Mouse (Mus musculus): ENCODE measurements around the gene Eras.
A peak's percentile ranks its signal among the peaks of the same experiment; 100 is the strongest.

The Eras gene

DNA sequence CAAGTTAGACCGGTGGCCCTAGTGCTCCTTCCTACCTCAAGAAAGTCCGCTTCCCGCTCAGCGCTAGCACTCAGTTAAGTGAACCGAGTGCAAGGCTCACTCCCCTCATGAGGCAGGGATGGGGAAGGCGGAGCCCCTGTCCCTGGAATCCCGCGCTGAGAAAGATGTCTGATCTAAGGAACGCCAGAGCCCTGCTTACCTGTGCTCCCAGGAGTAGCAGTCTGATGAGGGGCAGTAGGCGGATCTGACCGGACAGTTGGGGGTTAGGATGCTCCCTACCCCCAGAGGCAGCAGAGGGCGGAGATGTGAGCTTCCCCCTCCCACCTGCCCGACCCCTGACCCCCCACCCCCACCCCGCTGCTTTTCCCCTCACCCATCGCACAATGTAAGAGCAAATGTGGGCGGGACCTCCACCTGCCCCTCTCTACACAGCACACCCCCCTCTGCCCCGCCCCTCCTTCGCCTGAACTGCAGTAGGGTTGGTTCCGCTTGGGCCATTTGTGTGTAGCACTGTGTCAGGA is at the start of gene Eras:
TSS of gene Eras (minus strand) at position 338 of the 521 bp plus-strand sequence.
- DNase-seq (ENCODE audit: low read depth): no peak

- peak; percentile 20 for DNase-seq (ENCODE audit: low read depth)
These were observed 49.5 kb upstream of the Eras start, which contains the start of gene Gata1 for GRCm38 (mm10) chrX:7977892-7978291. Gene Gata1 (minus strand): TSS chrX:7978071.

GRCm38 (mm10) chrX:7971292-7971691 is 42.9 kb upstream of the Eras start:
- DNase-seq (ENCODE audit: low read depth): no peak

- no peak for DNase-seq (ENCODE audit: low read depth)
These were observed 40.5 kb upstream of the Eras start for GRCm38 (mm10) chrX:7968899-7969298.

DNA sequence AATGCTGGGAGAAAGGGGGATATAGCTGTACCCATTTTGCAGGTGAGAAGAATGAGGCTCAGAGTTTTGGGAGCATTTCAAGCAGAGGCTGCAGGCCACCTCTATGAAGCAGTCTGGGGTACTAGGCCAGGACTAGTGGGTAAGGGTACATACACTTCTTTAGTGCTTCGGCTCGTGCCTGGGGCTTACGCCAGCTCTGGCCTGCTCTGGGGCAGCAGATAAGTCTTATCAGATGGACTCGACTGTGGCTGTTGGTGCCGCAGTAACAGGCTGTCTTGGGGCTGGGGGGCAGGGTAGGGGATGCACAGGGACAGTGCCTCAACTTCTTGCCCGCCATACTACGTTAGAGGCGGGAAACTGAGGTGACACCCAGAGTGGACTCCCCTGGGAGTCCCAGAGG is 39.8 kb upstream of the Eras start:
- DNase-seq (ENCODE audit: low read depth): no peak

GRCm38 (mm10) chrX:7967596-7968201 is 39.3 kb upstream of the Eras start:
- DNase-seq (ENCODE audit: low read depth): no peak

DNA sequence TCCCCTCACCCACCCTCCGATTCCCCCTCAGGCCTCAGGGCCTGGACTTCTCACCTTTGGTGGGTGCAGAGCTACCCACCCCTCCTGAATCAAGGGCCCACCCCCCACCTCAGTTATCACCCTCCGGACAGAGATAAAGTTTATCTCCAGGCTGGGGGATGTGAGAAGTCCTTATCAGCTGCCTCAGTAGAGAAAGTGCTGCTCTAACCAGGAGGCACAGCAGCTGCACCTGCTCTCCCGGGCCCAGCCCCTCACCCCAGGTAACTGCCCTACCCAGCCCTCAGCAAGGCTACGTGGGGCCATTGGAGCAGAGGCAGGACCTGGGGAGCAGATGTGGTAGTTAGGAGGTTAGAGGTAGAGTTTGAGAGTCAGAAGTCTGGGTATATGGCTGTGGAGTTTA is 37.8 kb upstream of the Eras start:
- no peak for DNase-seq (ENCODE audit: low read depth)

GRCm38 (mm10) chrX:7963829-7964626 is 35.6 kb upstream of the Eras start:
- peak; percentile 43 for DNase-seq (ENCODE audit: low read depth)

DNA sequence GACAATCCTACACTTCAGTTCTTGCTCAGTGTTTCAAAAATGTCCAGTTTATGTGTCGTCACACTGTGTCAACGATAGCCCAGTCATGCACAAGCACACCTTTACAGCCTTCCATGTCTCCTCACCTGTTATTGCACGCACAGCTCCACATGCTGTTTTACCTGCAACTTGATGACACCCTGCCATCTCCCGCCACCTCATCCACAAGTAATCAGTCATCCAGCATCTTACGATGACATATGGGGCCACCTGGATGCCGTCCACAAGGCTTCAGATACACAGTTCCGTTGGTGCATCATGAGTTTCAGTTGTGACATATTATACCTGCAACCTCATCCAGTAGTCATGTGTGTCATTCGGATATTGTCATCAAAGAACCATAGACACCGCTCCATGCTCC is 30.5 kb upstream of the Eras start:
- DNase-seq (ENCODE audit: low read depth): no peak

- no peak for DNase-seq (ENCODE audit: low read depth)
These were observed 21.7 kb upstream of the Eras start for GRCm38 (mm10) chrX:7950091-7950490.

DNA sequence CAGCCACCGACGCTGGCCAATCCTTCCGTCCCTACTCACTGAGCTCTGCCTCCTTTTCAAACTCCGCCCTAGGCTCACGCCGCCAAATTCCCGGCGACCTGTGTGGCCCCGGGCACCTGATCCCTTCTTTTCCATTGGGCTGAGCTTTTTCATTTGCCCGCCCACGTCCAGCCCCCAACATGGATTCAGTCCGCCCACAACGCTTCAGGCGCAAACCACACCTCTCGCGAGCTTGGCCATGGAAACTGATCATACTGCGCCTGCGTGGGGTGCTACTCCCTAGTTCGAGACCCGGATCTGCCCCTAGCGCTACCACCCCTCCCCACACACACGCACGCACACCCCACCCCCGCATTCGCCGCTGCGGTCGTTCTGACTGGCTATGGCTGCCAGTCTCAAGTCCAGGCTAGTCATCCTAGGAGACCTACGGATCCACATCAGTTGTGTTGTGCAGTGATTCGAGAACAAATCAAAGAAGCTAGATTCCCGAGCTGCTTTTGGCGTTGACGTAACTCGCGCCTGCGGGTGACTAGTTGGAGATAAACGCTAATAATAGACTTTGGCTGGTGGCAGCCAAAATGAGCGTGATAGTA is 19.6 kb upstream of the Eras start:
- peak; percentile 94 for DNase-seq (ENCODE audit: low read depth)

- no peak for DNase-seq (ENCODE audit: low read depth)
These were observed 18.9 kb upstream of the Eras start, which contains the start of gene Hdac6 for GRCm38 (mm10) chrX:7947108-7947899. Gene Hdac6 (minus strand): TSS chrX:7947889.

DNA sequence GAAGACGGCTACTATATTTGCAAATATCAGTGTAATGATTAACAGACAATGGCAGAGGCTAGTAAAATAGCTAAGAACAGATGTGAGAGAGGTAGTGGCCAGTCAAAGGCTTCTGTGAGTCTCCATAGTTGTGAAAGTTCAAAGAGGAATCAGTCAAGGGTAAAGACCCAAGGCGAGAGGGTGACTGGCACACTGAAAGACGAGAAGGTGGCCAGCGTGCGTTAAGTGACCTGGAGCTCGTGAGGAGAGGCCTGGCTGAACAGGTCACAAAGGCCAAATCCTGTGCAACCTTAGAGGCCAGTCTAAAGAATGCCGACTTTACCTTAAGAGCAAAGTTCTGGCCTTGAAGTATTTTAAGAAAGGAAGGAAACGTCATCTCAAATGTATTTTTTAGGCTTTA is 17.2 kb upstream of the Eras start:
- DNase-seq (ENCODE audit: low read depth): no peak

GRCm38 (mm10) chrX:7937667-7938066 is 9.3 kb upstream of the Eras start:
- no peak for DNase-seq (ENCODE audit: low read depth)

DNA sequence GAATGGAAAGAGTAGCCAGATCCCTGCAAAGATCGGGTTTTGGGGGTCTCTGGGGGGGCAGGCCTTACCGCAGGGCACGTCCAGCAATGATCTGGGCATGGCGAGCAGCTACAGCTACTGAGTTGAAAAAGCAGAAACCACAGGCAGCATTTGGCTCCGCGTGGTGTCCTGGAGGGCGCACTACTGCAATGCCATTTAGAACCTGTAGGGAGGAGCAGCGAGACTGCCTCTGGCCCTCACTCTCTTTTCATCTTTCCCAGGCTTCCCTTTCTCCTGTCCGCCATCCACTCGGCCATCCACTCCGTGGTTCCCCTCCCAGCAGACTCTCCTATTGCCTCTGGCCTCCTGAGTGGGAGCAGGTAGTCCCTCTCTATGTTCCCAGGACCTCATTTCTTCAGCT is 8.5 kb upstream of the Eras start:
- DNase-seq (ENCODE audit: low read depth): no peak

GRCm38 (mm10) chrX:7927116-7927515 is 1.3 kb downstream of the Eras start:
- no peak for DNase-seq (ENCODE audit: low read depth)

GRCm38 (mm10) chrX:7926266-7926665 is 2.1 kb downstream of the Eras start:
- DNase-seq (ENCODE audit: low read depth): no peak

DNA sequence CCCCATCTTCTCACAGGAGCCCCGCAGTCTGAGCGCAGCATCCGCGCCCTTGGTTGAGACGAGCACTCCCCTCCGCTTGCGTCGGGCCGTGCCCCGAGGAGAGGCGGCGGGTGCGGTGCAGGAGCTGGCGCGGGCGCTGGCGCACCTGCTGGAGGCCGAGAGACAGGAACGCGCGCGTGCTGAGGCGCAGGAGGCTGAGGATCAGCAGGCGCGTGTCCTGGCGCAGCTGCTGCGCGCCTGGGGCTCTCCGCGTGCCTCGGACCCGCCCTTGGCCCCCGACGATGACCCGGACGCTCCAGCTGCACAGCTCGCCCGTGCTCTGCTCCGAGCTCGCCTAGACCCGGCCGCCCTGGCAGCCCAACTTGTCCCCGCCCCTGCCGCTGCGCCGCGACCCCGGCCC is 6.4 kb downstream of the Eras start:
- DNase-seq (ENCODE audit: low read depth): no peak

DNA sequence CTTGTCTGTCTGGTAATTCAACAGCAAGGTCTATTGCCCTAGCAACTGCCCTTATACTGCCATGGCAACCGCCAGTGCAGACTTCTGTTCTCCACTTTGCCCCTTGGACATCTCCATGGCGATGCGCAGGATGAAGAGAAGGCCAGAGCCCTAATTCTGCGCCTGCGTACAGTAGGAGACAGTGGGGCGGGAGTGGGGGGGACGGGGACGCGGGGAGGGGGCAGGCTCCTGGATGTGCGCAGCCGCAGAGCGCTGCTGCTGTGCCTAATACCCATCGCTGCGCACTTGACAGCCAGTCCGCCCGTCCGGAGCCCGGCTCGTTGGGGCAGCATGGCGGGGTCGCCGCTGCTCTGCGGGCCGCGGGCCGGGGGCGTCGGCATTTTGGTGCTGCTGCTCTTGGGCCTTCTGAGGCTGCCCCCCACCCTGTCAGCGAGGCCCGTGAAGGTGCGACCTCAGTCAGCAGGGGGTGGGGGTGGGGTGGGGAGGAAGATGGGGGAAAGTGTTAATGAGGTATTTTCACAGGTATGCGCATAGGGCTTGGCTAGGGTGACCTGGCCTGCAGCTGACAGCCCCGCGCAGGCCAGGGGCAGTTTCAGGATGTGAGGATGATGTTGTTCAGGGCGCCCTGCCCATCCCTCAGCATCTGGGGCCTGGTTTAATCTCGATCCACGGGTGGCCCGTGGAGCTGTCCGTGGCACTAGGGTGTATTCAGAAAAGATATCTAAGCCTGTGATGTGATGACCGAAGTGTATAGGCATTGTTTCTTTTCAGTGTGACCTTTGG is 8.6 kb downstream of the Eras start, which contains the start of gene Pcsk1n:
TSS of gene Pcsk1n (plus strand) at position 222 of the 783 bp plus-strand sequence.
- no peak for DNase-seq (ENCODE audit: low read depth)

DNA sequence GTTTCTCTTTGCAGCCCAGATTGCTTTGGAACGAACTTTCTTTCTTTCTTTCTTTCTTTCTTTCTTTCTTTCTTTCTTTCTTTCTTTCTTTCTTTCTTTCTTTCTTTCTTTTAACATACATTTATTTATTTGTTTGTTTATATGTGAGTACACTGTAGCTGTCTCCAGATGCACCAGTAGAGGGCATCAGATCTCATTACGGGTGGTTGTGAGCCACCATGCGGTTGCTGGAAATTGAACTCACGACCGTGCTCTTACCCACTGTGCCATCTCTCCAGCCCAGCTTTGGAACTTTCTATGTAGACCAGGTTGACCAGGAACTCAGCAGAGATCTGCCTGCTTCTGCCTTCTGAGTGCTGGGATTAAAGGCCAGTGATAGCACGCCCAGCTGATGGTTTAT is 10.4 kb downstream of the Eras start:
- peak; percentile 17 for DNase-seq (ENCODE audit: low read depth)

DNA sequence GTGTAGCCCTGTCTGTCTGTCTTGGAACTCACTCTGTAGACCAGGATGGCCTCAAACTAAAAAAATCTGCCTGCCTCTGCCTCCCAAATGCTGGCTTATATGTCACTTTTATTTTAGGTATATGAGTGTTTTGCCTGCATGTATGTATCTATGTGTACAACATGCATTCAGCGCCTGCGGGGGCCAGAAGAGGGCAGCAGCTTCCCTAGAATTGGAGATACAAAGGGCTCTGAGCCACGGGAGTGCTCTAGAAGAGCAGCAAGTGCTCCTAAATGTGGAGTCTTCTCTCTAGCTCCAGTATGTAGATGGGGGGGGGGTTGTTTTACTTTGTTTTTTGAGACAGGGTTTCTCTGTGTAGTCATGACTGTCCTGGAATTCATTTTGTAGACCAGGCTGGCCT is 12.7 kb downstream of the Eras start:
- peak; percentile 25 for DNase-seq (ENCODE audit: low read depth)
